Mouse (Mus musculus) cortical plate, adult 2 months (tissue): ENCODE measurements around the gene 2610042L04Rik.
"Not testable (repeated sequence)": the region's sequence is repeated elsewhere in the genome, so short reads cannot be mapped to it uniquely, and the experiment has no call there.

Experiments
- CTCF ChIP-seq: fragments of 200-500 bp; IDR thresholded peaks from 2 replicates; pipeline ENCODE4 v1.5.1; 2011; ENCODE audit warnings: mild to moderate bottlenecking, control low read depth, low read length; ENCODE audit not compliant: insufficient read depth; ENCODE audit errors: extremely low read depth
- POLR2A ChIP-seq: fragments of 200-500 bp; IDR thresholded peaks from 2 replicates; pipeline ENCODE4 v1.6.1; 2011; ENCODE audit warnings: mild to moderate bottlenecking, low read length, control low read depth; ENCODE audit not compliant: insufficient read depth; ENCODE audit errors: extremely low read depth

DNA sequence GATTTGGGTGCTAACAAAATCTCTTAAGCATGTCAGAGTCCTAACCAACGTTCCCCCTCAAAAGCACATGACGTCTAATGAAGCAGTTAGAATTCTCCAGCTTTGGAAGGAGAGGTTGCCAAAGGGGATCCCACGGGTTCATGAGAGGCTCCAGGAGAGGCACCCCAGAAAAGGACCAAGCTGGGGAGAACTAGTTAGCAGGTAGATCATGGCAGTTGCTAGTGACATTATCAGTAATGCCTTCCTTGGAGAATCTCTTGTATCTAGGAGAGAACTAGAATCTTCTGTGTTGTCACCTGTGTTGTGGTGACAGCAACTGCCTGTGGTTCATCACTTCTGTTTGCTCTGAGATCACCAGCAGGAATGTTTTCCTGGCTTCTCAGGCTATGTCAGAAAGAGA, 62.7 kb downstream of the 2610042L04Rik start, which contains the start of gene Gm3159:
- TF ChIP-seq POLR2A, CTCF: not testable (repeated sequence)
